Mouse (Mus musculus) liver, postnatal 0 days (tissue): ENCODE measurements around the gene Nkx2-5. TPM values are rescaled to one million over a fixed set of nuclear protein-coding genes. Genes with fewer than 3 reads are reported as not detected.
A peak's percentile ranks its signal among the peaks of the same experiment; 100 is the strongest.

Experiments
- ATAC-seq: fragments of 200-750 bp; cut with Nextera tagmentation; 2 replicates; pipeline ENCODE4 v1.8.0; 2017; ENCODE audit warnings: mild to moderate bottlenecking, moderate library complexity
- DNase-seq: peaks from one replicate; pipeline ENCODE4 v3.0.0-alpha.2; 2016
- H3K27ac ChIP-seq: fragments of 300-500 bp; sonication (generic); 2 replicates; pipeline ENCODE4 v1.5.1; 2014; ENCODE audit warnings: antibody characterized with exemption, moderate library complexity, mild to moderate bottlenecking, low read depth
- H3K27me3 ChIP-seq: fragments of 300-500 bp; sonication (generic); 2 replicates; pipeline ENCODE4 v1.6.1; 2014; ENCODE audit warnings: low read length, control low read depth, mixed read lengths; ENCODE audit not compliant: insufficient read depth
- H3K36me3 ChIP-seq: fragments of 300-500 bp; sonication (generic); replicated peaks from 2 replicates; pipeline ENCODE4 v1.6.1; 2014; ENCODE audit warnings: mild to moderate bottlenecking, control low read depth, low read length, moderate library complexity, mixed read lengths; ENCODE audit not compliant: insufficient read depth
- H3K4me1 ChIP-seq: fragments of 300-500 bp; sonication (generic); 2 replicates; pipeline ENCODE4 v1.6.1; 2014; ENCODE audit warnings: antibody characterized with exemption, mild to moderate bottlenecking, control low read depth; ENCODE audit not compliant: insufficient read depth
- H3K4me2 ChIP-seq: fragments of 300-500 bp; sonication (generic); 2 replicates; pipeline ENCODE4 v1.6.1; 2014; ENCODE audit warnings: low read depth, mild to moderate bottlenecking, low read length, moderate library complexity, mixed read lengths
- H3K4me3 ChIP-seq: fragments of 300-500 bp; sonication (generic); 2 replicates; pipeline ENCODE4 v1.5.1; 2014; ENCODE audit warnings: low read depth, low read length
- H3K9ac ChIP-seq: fragments of 300-500 bp; sonication (generic); replicated peaks from 2 replicates; pipeline ENCODE4 v1.6.1; 2014; ENCODE audit warnings: mild to moderate bottlenecking, moderate library complexity
- H3K9me3 ChIP-seq: fragments of 300-500 bp; sonication (generic); 2 replicates; pipeline ENCODE4 v1.6.1; 2016; ENCODE audit warnings: mild to moderate bottlenecking, control low read depth, low read length, mixed read lengths
- CTCF ChIP-seq: sonication (generic); IDR thresholded peaks from 2 replicates; pipeline ENCODE4 v1.5.1; 2016; ENCODE audit warnings: antibody characterized with exemption, low read depth
- EP300 ChIP-seq: IDR thresholded peaks from 2 replicates; pipeline ENCODE4 v1.6.1; 2016; ENCODE audit warnings: antibody characterized with exemption, low read depth, mild to moderate bottlenecking
- WGBS: fragments of 180-500 bp; shearing (Covaris S2); extraction: QIAGEN DNeasy Blood & Tissue Kit; methylation state at CpG from one replicate; pipeline ENCODE4 v1.1.7; 2014; ENCODE audit not compliant: insufficient replicate concordance; 5-methylcytosine and 5-hydroxymethylcytosine counted together
- polyA plus RNA-seq: library from polyadenylated mRNA; unstranded; fragments of >200 nt; fragmentation: Nextera tagmentation; extraction: Ambion mirVana; gene quantifications from 2 replicates; pipeline ENCODE4 v1.2.1, GENCODE M21; 2015

Gene Nkx2-5
- polyA plus RNA-seq, 1 experiment from 2014 or later: not detected

DNA sequence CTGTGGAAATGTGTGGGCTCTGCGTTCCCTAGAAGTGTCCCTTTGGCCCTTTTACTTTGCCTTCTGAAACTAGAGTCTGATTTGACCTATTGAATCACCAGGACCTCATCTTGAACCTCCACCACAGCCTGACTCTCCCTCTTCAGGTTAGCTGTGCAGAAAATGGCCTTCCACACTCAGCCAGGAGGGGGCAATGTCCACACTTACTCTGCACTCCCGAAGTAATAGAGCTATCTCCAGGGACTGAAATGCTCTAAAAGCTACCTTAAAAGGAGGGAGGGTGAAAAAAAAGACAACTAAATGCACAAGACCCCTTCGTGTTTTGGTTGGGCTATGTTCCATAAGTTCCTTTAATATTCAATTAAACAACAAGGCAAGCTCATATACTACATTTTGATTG is 50.1 kb downstream of the Nkx2-5 start:
- no peak overlapping the region for H3K4me2 ChIP-seq
- H3K27me3 ChIP-seq: no peaks in the 10 kb centered on the region
- H3K4me1 ChIP-seq: no peaks in the 10 kb centered on the region
- 20% methylated on average over 3 of the region's 3 CpGs for WGBS
- no peak overlapping the region for H3K27ac ChIP-seq
- H3K9ac ChIP-seq: no peak overlapping the region
- ATAC-seq (no peak), DNase-seq (peak; percentile 64)
- TF ChIP-seq EP300: no peak
- peak; percentile 86 for TF ChIP-seq CTCF
- H3K9me3 ChIP-seq: no peaks in the 10 kb centered on the region
- no peak overlapping the region for H3K4me3 ChIP-seq
- H3K36me3 ChIP-seq: peaks cover 26% of the 10 kb centered on the region

DNA sequence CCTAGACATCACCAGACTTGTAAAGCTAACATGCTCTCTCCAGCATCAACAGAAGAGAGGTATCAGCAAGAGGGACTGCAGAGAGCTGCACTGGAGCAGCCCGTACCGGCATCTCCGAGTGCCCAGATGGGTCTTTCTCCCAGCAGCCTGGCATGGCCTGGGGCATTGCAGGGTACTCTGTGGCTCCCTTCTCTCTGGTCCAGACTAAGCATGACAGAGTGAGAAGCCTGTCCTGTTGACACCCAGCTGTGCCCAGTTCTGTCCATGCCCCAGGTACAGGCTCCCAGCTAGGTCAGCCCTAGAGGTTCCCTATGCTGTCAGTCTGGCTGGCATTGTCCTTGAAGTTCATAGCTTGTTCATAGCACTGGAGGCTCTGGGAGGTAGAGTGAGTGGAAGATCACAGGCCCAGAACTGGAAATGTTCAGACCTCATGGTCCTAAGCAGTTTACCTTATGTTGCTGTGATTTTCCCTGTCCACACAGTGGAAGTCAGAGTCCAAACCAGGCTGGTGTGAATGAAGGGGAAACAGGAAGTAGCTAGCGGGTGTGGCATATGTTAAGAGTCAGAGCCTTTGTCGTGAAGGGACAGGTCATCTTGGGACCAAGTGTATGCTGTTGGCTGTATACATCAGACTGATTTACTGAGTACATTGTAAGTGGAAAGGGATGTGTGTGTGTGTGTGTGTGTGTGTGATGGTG is 51.6 kb downstream of the Nkx2-5 start:
- DNase-seq (no peak), ATAC-seq (no peak)
- H3K9me3 ChIP-seq: no peaks in the 10 kb centered on the region
- H3K4me2 ChIP-seq: no peak overlapping the region
- peaks cover 37% of the 10 kb centered on the region for H3K36me3 ChIP-seq
- no peak overlapping the region for H3K4me3 ChIP-seq
- WGBS: 59% methylated on average over 4 of the region's 5 CpGs
- no peak overlapping the region for H3K9ac ChIP-seq
- no peaks in the 10 kb centered on the region for H3K4me1 ChIP-seq
- no peak for TF ChIP-seq CTCF
- H3K27ac ChIP-seq: no peak overlapping the region
- no peaks in the 10 kb centered on the region for H3K27me3 ChIP-seq

DNA sequence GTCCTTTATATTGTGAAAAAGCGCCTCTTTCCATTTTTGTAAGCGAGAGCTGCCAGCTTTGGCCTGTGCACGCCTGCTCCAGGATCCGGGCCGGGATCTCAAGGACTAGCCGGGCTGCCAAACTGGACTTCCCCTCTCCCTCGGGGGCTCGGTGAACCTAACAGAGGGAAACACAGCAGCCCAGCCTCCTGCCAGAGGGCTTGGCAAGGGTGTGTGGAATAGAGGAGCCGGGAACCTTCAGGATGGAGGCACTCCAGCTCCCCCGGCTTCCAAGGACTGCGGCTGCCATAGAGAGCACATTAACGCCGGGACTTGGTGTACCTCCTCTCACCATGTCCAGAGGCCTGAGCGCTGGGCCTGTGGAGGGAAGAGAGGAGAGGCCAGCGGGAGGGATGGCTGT is 52.7 kb downstream of the Nkx2-5 start:
- DNase-seq (no peak), ATAC-seq (no peak)
- Histone ChIP-seq H3K4me3 (no peak overlapping the region), H3K27ac (no peak overlapping the region), H3K9ac (no peak overlapping the region), H3K27me3 (no peaks in the 10 kb centered on the region), H3K4me1 (no peaks in the 10 kb centered on the region), H3K4me2 (no peak overlapping the region), H3K36me3 (peaks cover 41% of the 10 kb centered on the region), H3K9me3 (no peaks in the 10 kb centered on the region)
- WGBS: 92% methylated on average over 15 of the region's 15 CpGs
- TF ChIP-seq CTCF: no peak
- TF ChIP-seq EP300: no peak

DNA sequence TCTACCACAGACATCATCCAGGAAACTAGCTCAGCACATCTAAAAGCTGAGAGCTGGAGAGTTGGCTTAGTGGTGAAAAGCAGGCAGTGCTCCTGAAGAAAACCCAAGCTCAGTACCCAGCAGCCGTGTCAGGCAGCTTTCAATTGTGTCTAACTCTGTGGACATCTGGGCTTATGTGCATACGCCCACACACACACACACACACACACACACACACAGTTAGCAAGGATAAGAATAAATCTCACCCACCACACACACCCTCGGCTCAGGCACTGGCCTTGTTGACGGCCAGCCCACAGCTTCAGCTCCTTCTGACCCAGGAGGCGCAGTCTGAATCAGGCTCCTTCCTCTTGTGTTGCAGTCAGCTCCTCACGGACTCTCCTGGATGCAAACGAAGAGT is 53.2 kb downstream of the Nkx2-5 start:
- Histone ChIP-seq H3K27ac (no peak overlapping the region), H3K36me3 (peaks cover 46% of the 10 kb centered on the region), H3K4me2 (no peak overlapping the region), H3K27me3 (no peaks in the 10 kb centered on the region), H3K9me3 (no peaks in the 10 kb centered on the region), H3K4me3 (no peak overlapping the region), H3K4me1 (no peaks in the 10 kb centered on the region), H3K9ac (no peak overlapping the region)
- DNase-seq (no peak), ATAC-seq (no peak)
- no peak for TF ChIP-seq CTCF
- no peak for TF ChIP-seq EP300
- WGBS: 75% methylated on average over 7 of the region's 7 CpGs

DNA sequence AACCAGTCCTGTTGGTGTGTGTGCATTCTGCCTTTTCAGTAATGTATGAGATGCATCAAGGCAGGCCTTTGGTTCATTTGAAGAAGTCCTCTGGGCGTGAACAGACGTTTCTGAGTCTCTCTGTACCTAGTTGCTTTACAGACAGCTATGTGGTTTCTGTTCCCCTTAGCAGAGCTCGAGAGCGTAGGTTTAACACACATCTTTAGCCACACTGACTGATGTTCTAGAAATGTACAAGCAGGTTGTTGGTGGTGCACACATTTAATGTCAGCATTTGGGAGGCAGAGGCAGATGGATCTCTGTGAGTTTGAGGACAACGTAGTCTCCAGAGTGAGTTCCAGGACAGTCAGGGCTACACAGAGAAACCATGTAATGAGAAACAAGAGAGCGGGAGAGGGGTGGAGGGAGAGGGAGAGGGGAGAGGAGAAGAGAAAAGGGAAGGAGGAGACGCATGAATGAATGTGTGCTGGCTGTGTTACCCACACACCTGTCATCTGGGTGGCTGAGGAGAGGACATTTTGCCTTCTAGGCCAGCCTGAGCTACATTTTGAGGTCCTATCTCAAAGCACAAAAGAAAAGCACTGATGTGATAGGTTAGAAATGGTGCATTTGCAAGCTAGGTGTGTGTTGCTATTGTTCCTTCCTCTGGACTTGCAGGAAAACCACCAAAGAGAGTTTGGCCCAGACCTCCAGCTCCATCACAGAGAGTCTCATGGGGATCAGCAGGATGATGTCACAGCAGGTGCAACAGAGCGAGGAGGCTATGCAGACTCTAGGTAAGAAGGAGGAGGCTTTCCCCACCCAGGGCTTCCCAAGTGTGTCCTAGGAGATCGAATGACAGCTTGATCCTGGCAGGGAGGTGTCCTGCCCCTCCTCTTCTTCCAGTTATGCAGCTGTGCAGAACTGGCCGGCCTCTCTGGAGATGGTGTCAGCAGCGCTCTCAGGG is 54.3 kb downstream of the Nkx2-5 start:
- no peak for DNase-seq
- Histone ChIP-seq H3K4me1 (no peaks in the 10 kb centered on the region), H3K9me3 (no peaks in the 10 kb centered on the region), H3K27me3 (no peaks in the 10 kb centered on the region), H3K36me3 (peaks cover 50% of the 10 kb centered on the region), H3K4me3 (no peak overlapping the region), H3K27ac (0 out of 2 replicates have a peak overlapping the region, but pooled peaks have one; percentile 11), H3K9ac (no peak overlapping the region), H3K4me2 (no peak overlapping the region)
- ATAC-seq: no peak
- WGBS: 79% methylated on average over 11 of the region's 11 CpGs
- TF ChIP-seq EP300: no peak
- TF ChIP-seq CTCF: no peak

DNA sequence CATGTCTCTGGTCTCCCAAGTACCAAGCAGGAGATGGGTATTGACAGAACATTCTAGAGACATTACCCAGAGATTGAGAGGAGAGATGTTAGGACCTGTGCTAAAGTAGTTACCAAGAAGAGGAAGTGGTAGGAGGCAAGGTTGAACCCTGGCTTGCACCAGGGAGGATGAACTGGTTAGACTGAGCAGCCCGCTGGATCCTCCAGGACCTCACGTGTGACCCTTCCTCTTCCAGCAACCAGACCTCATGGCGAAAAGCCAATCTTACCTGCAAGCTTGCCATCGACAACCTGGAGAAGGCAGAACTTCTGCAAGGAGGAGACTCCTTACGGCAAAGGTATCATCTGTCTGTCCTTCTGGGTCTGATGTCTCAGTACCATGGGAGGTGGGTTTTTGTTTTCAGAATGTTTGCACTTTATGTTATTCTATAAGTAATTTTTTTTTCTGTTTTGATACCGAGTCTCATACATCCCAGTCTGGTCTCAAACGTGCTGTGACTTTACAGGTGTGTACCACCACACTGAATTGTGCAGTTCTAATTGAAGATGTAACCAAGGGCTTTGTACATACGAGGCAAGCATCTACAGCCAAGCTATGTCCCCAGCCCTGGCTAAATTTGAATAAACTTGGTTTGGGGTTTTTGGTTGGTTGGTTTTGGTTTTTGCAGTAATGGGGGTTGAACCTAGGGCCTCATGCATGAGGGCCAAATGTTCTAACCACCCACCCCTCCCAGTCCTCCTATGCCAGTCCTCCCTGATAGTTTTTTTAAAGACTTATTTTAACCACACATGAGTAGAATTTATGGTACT is 55.1 kb downstream of the Nkx2-5 start:
- ATAC-seq (no peak), DNase-seq (no peak)
- 0 out of 2 replicates have a peak overlapping the region, but pooled peaks have one; percentile 11 for H3K27ac ChIP-seq
- no peak for TF ChIP-seq EP300
- H3K4me1 ChIP-seq: no peaks in the 10 kb centered on the region
- WGBS: 80% methylated on average over 8 of the region's 8 CpGs
- no peak overlapping the region for H3K9ac ChIP-seq
- peaks cover 57% of the 10 kb centered on the region for H3K36me3 ChIP-seq
- no peak overlapping the region for H3K4me3 ChIP-seq
- no peaks in the 10 kb centered on the region for H3K27me3 ChIP-seq
- H3K9me3 ChIP-seq: no peaks in the 10 kb centered on the region
- H3K4me2 ChIP-seq: no peak overlapping the region
